Mouse (Mus musculus) thymus, adult 2 months (tissue): ENCODE results near the gene Gpalpp1.

Experiments used
- CTCF ChIP-seq: fragments of 200-500 bp; IDR thresholded peaks from 2 replicates; pipeline ENCODE4 v1.5.1; 2012; ENCODE audit warnings: mild to moderate bottlenecking, control low read depth, low read length, moderate library complexity, borderline replicate concordance; ENCODE audit not compliant: control insufficient read depth, poor library complexity, insufficient read depth; ENCODE audit errors: extremely low read depth
- POLR2A ChIP-seq: fragments of 200-500 bp; IDR thresholded peaks from 2 replicates; pipeline ENCODE4 v1.6.1; 2012; ENCODE audit warnings: mild to moderate bottlenecking, low read length, control low read depth, moderate library complexity; ENCODE audit not compliant: control insufficient read depth, poor library complexity, insufficient read depth; ENCODE audit errors: extremely low read depth

DNA sequence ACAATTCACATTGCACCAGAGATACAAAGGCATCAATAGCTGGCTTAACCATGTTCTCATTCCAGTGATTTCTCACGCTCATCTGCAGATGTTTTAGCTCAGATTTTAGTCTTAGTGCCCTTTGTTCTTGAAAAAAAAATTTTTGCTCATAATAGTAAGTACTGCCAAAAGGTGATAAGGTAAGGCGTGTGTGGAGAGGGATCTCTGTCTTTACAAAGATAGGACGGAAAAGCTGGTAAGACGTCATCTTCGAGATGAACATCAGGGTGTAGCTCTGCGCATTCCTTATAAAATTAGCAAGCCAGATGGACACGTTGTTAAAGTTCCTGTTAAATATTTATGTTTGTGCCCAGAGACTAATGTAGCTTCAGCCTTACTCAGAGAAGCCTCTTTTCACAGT lies 35.3 kb upstream of the Gpalpp1 start:
- TF ChIP-seq POLR2A = no peak
- TF ChIP-seq CTCF = no peak
